ENCODE assay signal across 27 mouse cellular contexts in the genomic region with DNA sequence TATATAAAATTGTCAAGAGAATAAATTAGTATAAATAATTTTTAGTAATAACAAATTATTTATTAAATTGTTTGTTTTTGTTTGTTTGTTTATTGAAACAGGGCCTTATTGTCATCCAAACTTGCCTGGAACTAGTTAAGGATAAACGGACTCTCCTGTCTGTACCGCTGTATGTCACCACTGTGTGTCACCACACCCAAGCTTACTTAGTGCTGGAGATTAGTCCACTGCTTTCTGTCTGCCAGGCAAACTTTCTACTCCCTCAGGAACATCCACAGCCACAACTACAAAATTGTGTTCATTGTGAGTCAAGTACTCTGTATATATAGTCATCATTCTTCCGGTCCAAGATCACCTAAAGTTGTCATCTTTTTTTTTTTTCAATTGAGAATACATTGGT.
DNase-seq lines count a peak whose midpoint lies in the region; ATAC-seq and TF ChIP-seq lines count a peak whose summit lies in the region.
"Had no signal": no experiment of that assay in that cellular context is flagged by ENCODE, and none has a peak within 500 bp of the region (broad histone marks: within the 10 kb centered on the region; RNA-seq: fewer than 3 reads in every experiment).

No protein-coding gene starts in this region.

- H3K27ac ChIP-seq in heart, adult 2 months: no peak overlapping the region
- H3K27ac ChIP-seq in heart, embryonic 10.5 days: no peak overlapping the region
- no peak overlapping the region for H3K27ac ChIP-seq in liver, postnatal 0 days (ENCODE audit: low read depth)
- no peak overlapping the region for H3K27ac ChIP-seq in left cerebral cortex, adult 2 months
- H3K27ac ChIP-seq: forebrain, embryonic 15.5 days; hindbrain, embryonic 10.5 days; layer of hippocampus, adult 2 months; limb, embryonic 13.5 days; liver, embryonic 13.5 days; macrophage; midbrain, embryonic 10.5 days; neural tube, embryonic 15.5 days had no signal

- H3K4me2 ChIP-seq in liver, postnatal 0 days (ENCODE audit: low read depth, low read length): no peak overlapping the region
- H3K4me2 ChIP-seq: forebrain, embryonic 15.5 days; limb, embryonic 13.5 days; liver, embryonic 13.5 days; lung, embryonic 14.5 days; neural tube, embryonic 15.5 days had no signal

- no peaks in the 10 kb centered on the region for H3K79me2 ChIP-seq in heart, adult 2 months (replicated peaks; ENCODE audit: control insufficient read depth, insufficient read depth, low read length)

- TF ChIP-seq CTCF in heart, adult 2 months (IDR thresholded peaks at IDR 0.05): peak; percentile 61
- TF ChIP-seq CTCF in liver, postnatal 0 days (IDR thresholded peaks at IDR 0.05; ENCODE audit: low read depth): peak; percentile 27; the same call in 1 of the 2 replicates
- no peak for TF ChIP-seq CTCF in left cerebral cortex, adult 2 months (IDR thresholded peaks at IDR 0.05)

- no peak for ATAC-seq in liver, postnatal 0 days
- ATAC-seq: forebrain, embryonic 15.5 days had no signal

- TF ChIP-seq EP300 in heart, adult 2 months (IDR thresholded peaks at IDR 0.05; ENCODE audit: insufficient read depth, low read depth, low read length): no peak
- TF ChIP-seq EP300 in liver, postnatal 0 days (IDR thresholded peaks at IDR 0.05; ENCODE audit: low read depth): no peak

- H3K9me3 ChIP-seq in heart, embryonic 10.5 days: no peaks in the 10 kb centered on the region
- H3K9me3 ChIP-seq in liver, postnatal 0 days (ENCODE audit: low read length): no peaks in the 10 kb centered on the region
- H3K9me3 ChIP-seq: forebrain, embryonic 15.5 days; hindbrain, embryonic 10.5 days; limb, embryonic 13.5 days; liver, embryonic 13.5 days; midbrain, embryonic 10.5 days; neural tube, embryonic 15.5 days had no signal

- no peak for DNase-seq in heart, adult 2 months
- DNase-seq in heart, embryonic 10.5 days (ENCODE audit: low spot score): no peak
- no peak for DNase-seq in liver, postnatal 0 days
- DNase-seq in liver (no peak), NIH3T3 (ENCODE audit: low read depth) (peak; percentile 13)
- peak; percentile 13 for DNase-seq in splenic B cell, adult 2 months (ENCODE audit: low read depth, low spot score)
- DNase-seq in B cell, adult 2 months: no peak
- DNase-seq in left cerebral cortex, adult 2 months (ENCODE audit: extremely low spot score in 1 of 2, low spot score in 2 of 2): no peak
- DNase-seq: adrenal gland, postnatal 10 days; cerebellum, adult 18-20 months; cerebellum, postnatal 14 days; gastrocnemius, postnatal 14 days; kidney, adult 9 months; kidney, postnatal 25 days; liver, embryonic 13.5 days; lung, embryonic 14.5 days; right cerebral cortex, adult 18-20 months; right cerebral cortex, postnatal 4 days; thymus, adult 2 months; thymus, postnatal 4 days had no signal

- no peak for TF ChIP-seq POLR2A in heart, adult 2 months (IDR thresholded peaks at IDR 0.05; ENCODE audit: insufficient read depth, low read depth, low read length)

- no peaks in the 10 kb centered on the region for H3K27me3 ChIP-seq in heart, adult 2 months (ENCODE audit: control insufficient read depth, insufficient read depth, low read length)
- H3K27me3 ChIP-seq in heart, embryonic 10.5 days (ENCODE audit: insufficient read depth, poor library complexity, severe bottlenecking): no peaks in the 10 kb centered on the region
- H3K27me3 ChIP-seq in liver, postnatal 0 days (ENCODE audit: insufficient read depth, low read length): no peaks in the 10 kb centered on the region
- H3K27me3 ChIP-seq in splenic B cell, adult 2 months (ENCODE audit: control insufficient read depth, insufficient read depth, low read length, poor library complexity, severe bottlenecking): no peaks in the 10 kb centered on the region
- H3K27me3 ChIP-seq: forebrain, embryonic 15.5 days; limb, embryonic 13.5 days; liver, embryonic 13.5 days; neural tube, embryonic 15.5 days had no signal

- H3K4me3 ChIP-seq in heart, adult 2 months: no peak overlapping the region
- H3K4me3 ChIP-seq in heart, embryonic 10.5 days: no peak overlapping the region
- no peak overlapping the region for H3K4me3 ChIP-seq in liver, postnatal 0 days (ENCODE audit: low read depth, low read length)
- H3K4me3 ChIP-seq in left cerebral cortex, adult 2 months: no peak overlapping the region
- H3K4me3 ChIP-seq: forebrain, embryonic 15.5 days; hindbrain, embryonic 10.5 days; layer of hippocampus, adult 2 months; limb, embryonic 13.5 days; liver, embryonic 13.5 days; midbrain, embryonic 10.5 days; neural tube, embryonic 15.5 days had no signal

- no peaks in the 10 kb centered on the region for H3K4me1 ChIP-seq in heart, adult 2 months (ENCODE audit: control insufficient read depth, insufficient read depth, low read length)
- no peaks in the 10 kb centered on the region for H3K4me1 ChIP-seq in heart, embryonic 10.5 days
- H3K4me1 ChIP-seq in liver, postnatal 0 days (ENCODE audit: insufficient read depth): no peaks in the 10 kb centered on the region
- H3K4me1 ChIP-seq: forebrain, embryonic 15.5 days; hindbrain, embryonic 10.5 days; limb, embryonic 13.5 days; liver, embryonic 13.5 days; midbrain, embryonic 10.5 days; neural tube, embryonic 15.5 days had no signal

- intact Hi-C loops in heart, adult 2 months (cut with DNase I): no loop called here
- intact Hi-C loops in left cerebral cortex, adult 2 months (cut with DNase I): no loop called here

- H3K9ac ChIP-seq in heart, adult 2 months (ENCODE audit: low read depth, low read length): no peak overlapping the region
- H3K9ac ChIP-seq in liver, postnatal 0 days (replicated peaks): no peak overlapping the region
- H3K9ac ChIP-seq: forebrain, embryonic 15.5 days; limb, embryonic 13.5 days; liver, embryonic 13.5 days; lung, embryonic 14.5 days; neural tube, embryonic 15.5 days had no signal

- H3K36me3 ChIP-seq in heart, adult 2 months (ENCODE audit: control insufficient read depth, insufficient read depth, low read length): no peaks in the 10 kb centered on the region
- H3K36me3 ChIP-seq in heart, embryonic 10.5 days: no peaks in the 10 kb centered on the region
- H3K36me3 ChIP-seq in liver, postnatal 0 days (replicated peaks; ENCODE audit: insufficient read depth, low read length): no peaks in the 10 kb centered on the region
- no peaks in the 10 kb centered on the region for H3K36me3 ChIP-seq in splenic B cell, adult 2 months (ENCODE audit: control insufficient read depth, insufficient read depth, low read length, poor library complexity, severe bottlenecking)
- H3K36me3 ChIP-seq: forebrain, embryonic 15.5 days; hindbrain, embryonic 10.5 days; limb, embryonic 13.5 days; liver, embryonic 13.5 days; midbrain, embryonic 10.5 days; neural tube, embryonic 15.5 days had no signal

- WGBS in heart, adult 2 months: 60% methylated on average over 3 of the region's 3 CpGs
- 69% methylated on average over 3 of the region's 3 CpGs for WGBS in heart, embryonic 10.5 days
- WGBS in liver, postnatal 0 days (ENCODE audit: insufficient replicate concordance): 71% methylated on average over 3 of the region's 3 CpGs

Comparison
In these comparisons a context has a peak if more than half of its experiments do, and no peak if none do; other contexts are left out.
1. DNase-seq: peak in NIH3T3 (single experiment) and splenic B cell, adult 2 months (single experiment); none in heart, adult 2 months (0 of 2), heart, embryonic 10.5 days (single experiment), liver, postnatal 0 days (single experiment), liver (single experiment), B cell, adult 2 months (0 of 2) and left cerebral cortex, adult 2 months (0 of 2).